Mouse (Mus musculus) embryonic facial prominence, embryonic 12.5 days (tissue): ENCODE results near the gene Fbxo41. TPM values are rescaled to one million over a fixed set of nuclear protein-coding genes. Genes with fewer than 3 reads are reported as not detected.

Source experiments
- ATAC-seq: fragments of 200-750 bp; cut with Nextera tagmentation; 2 replicates; pipeline ENCODE4 v1.8.0; 2017; ENCODE audit not compliant: insufficient number of reproducible peaks, insufficient read depth, low FRiP score, low TSS enrichment
- H3K27ac ChIP-seq: fragments of 300-500 bp; sonication (generic); 2 replicates; pipeline ENCODE4 v1.5.1; 2016; ENCODE audit warnings: mild to moderate bottlenecking
- H3K27me3 ChIP-seq: fragments of 300-500 bp; sonication (generic); 2 replicates; pipeline ENCODE4 v1.6.1; 2016; ENCODE audit warnings: mild to moderate bottlenecking, moderate library complexity
- H3K36me3 ChIP-seq: fragments of 300-500 bp; sonication (generic); 2 replicates; pipeline ENCODE4 v1.6.1; 2016; ENCODE audit warnings: mild to moderate bottlenecking
- H3K4me1 ChIP-seq: fragments of 300-500 bp; sonication (generic); 2 replicates; pipeline ENCODE4 v1.6.1; 2016
- H3K4me2 ChIP-seq: fragments of 300-500 bp; sonication (generic); replicated peaks from 2 replicates; pipeline ENCODE4 v1.6.1; 2016; ENCODE audit warnings: mild to moderate bottlenecking, moderate library complexity
- H3K4me3 ChIP-seq: fragments of 300-500 bp; sonication (generic); 2 replicates; pipeline ENCODE4 v1.5.1; 2016; ENCODE audit warnings: mild to moderate bottlenecking
- H3K9ac ChIP-seq: fragments of 300-500 bp; sonication (generic); 2 replicates; pipeline ENCODE4 v1.6.1; 2016; ENCODE audit warnings: mild to moderate bottlenecking, moderate library complexity
- H3K9me3 ChIP-seq: fragments of 300-500 bp; sonication (generic); 2 replicates; pipeline ENCODE4 v1.6.1; 2016; ENCODE audit warnings: mild to moderate bottlenecking, moderate library complexity
- WGBS: fragments of 180-500 bp; shearing (Covaris S2); methylation state at CpG from one replicate; pipeline ENCODE4 v1.1.7; 2016; 5-methylcytosine and 5-hydroxymethylcytosine counted together
- polyA plus RNA-seq: library from polyadenylated mRNA; unstranded; fragments of >200 nt; fragmentation: Nextera tagmentation; extraction: Ambion mirVana; gene quantifications from 2 replicates; pipeline ENCODE4 v1.2.1, GENCODE M21; 2016

Gene Fbxo41
- polyA plus RNA-seq, 1 experiment from 2014 or later = 0.82 TPM

DNA sequence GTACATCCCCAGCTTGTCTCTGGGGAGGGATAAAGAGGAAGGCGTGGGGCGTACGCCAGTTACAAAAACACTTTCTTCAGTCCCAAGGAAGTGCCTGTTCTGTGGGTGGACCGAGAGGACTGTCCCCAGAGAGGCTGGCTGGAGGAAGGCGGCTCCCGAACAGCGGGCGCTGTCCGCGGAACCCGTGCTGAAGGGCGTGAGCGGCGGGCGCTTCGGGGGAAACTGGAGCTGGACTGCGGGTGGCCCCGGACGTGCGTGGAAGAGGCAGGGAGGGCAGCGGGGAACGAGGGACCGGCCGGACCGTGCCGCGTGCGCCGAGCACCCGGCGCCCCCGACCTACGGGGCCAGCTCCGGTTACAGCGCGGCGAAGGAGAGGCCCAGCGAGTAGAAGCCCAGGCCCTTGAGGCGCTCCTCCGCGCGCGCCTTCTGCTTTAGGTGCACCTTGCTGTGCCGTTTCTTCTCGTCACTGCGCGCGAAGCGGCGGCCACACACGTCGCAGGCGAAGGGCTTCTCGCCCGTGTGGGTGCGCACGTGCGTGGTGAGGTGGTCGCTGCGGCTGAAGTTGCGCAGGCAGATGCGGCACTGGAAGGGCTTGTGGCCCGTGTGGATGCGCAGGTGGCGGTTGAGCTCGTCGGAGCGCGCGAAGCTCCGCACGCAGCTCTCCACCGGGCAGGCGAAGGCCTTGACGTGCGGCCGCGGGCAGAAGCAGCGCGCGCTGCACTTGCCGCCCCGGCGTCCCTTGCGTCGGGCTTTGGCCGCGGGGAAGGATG lies 8.7 kb upstream of the Fbxo41 start:
- WGBS = under 1% methylated on average over 86 of the region's 88 CpGs
- H3K4me2 ChIP-seq = peak overlapping the region; percentile 76
- no peaks in the 10 kb centered on the region for H3K9me3 ChIP-seq
- peaks cover 29% of the 10 kb centered on the region for H3K4me1 ChIP-seq
- H3K36me3 ChIP-seq = no peaks in the 10 kb centered on the region
- H3K27ac ChIP-seq = no peak overlapping the region
- H3K9ac ChIP-seq = peak overlapping the region; percentile 24; the same call in 1 of the 2 replicates
- H3K27me3 ChIP-seq = peaks cover 89% of the 10 kb centered on the region
- no peak for ATAC-seq
- peak overlapping the region; percentile 44 for H3K4me3 ChIP-seq

DNA sequence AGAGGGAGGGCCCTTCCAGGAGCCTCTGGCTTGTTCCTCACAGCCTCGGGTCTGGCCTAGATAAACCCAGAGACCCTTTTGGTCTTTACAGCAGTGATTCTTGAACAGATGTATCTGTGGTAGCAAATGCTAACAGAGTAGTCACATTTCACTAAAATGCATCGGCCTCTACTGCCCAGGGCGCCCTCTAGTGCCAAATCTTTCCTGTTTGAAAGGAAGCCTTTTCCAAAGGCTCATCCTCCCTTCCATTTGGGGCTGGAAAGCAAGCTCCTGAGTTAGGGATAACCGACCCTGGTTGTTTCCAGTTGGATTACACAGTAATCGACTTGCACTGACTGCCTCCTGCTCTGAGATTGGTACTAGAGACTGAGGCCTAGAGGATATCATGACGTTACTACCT lies 7.7 kb upstream of the Fbxo41 start:
- peaks cover 84% of the 10 kb centered on the region for H3K27me3 ChIP-seq
- no peaks in the 10 kb centered on the region for H3K36me3 ChIP-seq
- H3K4me2 ChIP-seq = no peak overlapping the region
- no peak overlapping the region for H3K4me3 ChIP-seq
- WGBS = 2% methylated on average over 6 of the region's 6 CpGs
- H3K4me1 ChIP-seq = peaks cover 29% of the 10 kb centered on the region
- no peaks in the 10 kb centered on the region for H3K9me3 ChIP-seq
- no peak for ATAC-seq
- H3K27ac ChIP-seq = no peak overlapping the region
- H3K9ac ChIP-seq = no peak overlapping the region

DNA sequence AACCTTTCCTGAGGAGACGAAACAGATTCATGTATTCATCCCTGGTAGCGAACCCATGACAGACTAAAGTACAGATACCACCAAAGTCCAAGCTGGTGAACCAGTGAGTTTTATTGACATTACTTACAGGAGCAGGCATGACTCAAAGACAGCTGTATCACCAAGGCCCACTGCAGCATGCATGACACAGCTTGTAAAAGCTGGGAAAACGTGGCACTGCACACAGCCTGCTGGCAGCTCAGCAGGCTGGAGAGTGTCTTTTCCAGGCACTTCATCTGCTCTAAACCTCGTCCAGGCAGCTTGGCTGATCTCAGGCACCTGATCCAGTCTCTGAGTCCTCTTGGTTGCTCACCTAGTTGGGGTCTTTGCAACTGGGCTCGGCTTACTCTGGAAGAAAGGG lies 5.8 kb upstream of the Fbxo41 start:
- no peaks in the 10 kb centered on the region for H3K36me3 ChIP-seq
- H3K9me3 ChIP-seq = no peaks in the 10 kb centered on the region
- H3K9ac ChIP-seq = no peak overlapping the region
- H3K27ac ChIP-seq = no peak overlapping the region
- peaks cover 83% of the 10 kb centered on the region for H3K27me3 ChIP-seq
- 42% methylated on average over 5 of the region's 5 CpGs for WGBS
- no peak overlapping the region for H3K4me3 ChIP-seq
- no peak for ATAC-seq
- no peak overlapping the region for H3K4me2 ChIP-seq
- H3K4me1 ChIP-seq = peaks cover 24% of the 10 kb centered on the region

DNA sequence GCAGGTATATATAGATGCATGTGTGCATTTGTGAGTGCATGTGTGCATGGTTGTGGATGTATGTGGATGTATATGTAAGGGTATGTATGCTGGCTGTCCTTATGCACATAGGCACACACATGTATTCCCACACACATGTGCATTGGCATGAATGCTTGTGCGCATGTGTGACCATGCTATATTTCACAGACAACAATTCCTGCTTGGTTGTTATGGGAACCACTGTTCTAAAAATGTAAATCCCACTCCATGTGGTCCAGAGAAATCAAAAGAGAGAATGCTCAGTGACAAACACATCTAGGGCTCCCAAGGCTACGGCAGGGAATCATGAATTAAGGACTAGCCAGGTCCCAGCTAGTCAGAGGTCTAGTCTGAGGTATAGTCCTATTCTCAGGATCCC lies 2.1 kb upstream of the Fbxo41 start:
- Histone ChIP-seq H3K4me1 (peaks cover 14% of the 10 kb centered on the region), H3K27me3 (peaks cover 50% of the 10 kb centered on the region), H3K9me3 (no peaks in the 10 kb centered on the region), H3K4me3 (no peak overlapping the region), H3K36me3 (no peaks in the 10 kb centered on the region), H3K9ac (no peak overlapping the region), H3K4me2 (no peak overlapping the region), H3K27ac (no peak overlapping the region)
- WGBS = 76% methylated on average over 2 of the region's 2 CpGs
- no peak for ATAC-seq

DNA sequence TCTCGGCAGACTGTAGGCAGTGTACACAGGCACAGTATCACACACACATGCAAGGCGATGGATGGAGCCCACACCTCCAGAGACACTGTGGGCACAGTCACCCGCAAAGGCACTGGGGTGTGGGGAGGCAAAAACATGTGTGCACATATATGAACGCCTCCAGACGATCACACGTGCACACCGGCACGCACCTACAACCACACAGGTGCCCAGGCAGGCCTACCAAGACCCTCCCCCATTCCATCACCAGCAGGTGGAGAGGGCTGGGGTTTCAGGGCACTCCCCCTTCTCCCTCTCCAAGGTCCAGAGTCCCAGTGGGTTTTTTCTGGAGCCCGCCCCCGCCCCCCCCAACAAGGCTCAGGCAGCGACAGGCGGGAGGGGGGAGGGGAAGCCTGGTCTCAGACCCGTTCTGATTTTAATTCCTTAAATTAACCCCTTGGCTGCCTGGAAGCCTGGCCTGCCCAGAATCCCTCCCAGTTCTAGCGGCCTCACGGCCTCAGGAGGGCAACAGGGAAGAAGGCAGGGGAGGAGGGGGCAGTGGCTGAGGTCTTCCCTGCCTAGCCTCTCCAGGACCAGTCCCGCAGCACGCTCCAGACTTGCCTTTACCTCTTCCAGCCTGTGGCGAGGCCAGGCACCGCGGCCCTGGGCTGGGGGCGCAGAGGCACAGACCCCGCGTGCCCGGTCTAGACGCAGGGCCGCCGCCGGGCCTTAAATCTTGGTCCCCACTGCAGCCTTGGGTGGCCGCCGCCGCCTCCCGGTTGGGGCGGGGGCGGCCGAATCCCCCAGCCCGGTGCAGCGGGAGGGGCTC lies 487 bp downstream of the Fbxo41 start:
- Histone ChIP-seq H3K4me1 (peaks cover 14% of the 10 kb centered on the region), H3K9me3 (no peaks in the 10 kb centered on the region), H3K4me3 (peak overlapping the region; percentile 64), H3K27me3 (peaks cover 32% of the 10 kb centered on the region), H3K27ac (no peak overlapping the region), H3K4me2 (peak overlapping the region; percentile 77), H3K9ac (peak overlapping the region; percentile 64), H3K36me3 (no peaks in the 10 kb centered on the region)
- peak; percentile 88 for ATAC-seq
- under 1% methylated on average over 36 of the region's 37 CpGs for WGBS

DNA sequence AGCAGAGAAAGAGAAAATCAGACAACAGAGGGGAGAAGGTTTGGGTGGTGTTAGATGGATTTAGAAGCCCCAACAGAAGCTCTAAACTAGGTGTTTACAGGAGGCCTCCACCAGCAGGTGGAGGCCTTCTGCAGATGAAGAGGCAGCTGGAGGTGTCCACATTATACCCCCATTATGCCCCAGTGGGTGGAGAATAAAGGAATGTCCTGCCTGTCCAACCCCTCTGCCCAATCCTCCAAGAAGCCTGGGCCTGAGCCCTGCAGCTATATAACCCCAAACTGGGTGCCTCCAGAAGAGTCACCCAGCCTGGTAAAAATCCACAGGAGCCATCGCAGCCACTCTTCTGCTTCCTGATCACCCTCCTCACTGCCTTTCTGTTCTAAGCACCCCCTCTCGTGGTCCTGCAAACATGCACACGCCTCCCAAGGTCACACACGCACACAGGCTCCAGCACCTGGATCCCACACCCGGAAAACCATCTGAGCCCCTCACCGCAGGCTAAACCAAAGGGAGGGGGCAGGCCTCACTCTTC lies 1.2 kb downstream of the Fbxo41 start:
- Histone ChIP-seq H3K9ac (peak overlapping the region; percentile 64; the same call in 1 of the 2 replicates), H3K27ac (no peak overlapping the region), H3K4me2 (peak overlapping the region; percentile 77), H3K4me3 (peak overlapping the region; percentile 64; the same call in 1 of the 2 replicates), H3K4me1 (peaks cover 14% of the 10 kb centered on the region), H3K9me3 (no peaks in the 10 kb centered on the region), H3K36me3 (no peaks in the 10 kb centered on the region), H3K27me3 (peaks cover 27% of the 10 kb centered on the region)
- ATAC-seq = peak; percentile 31; the same call in 1 of the 2 replicates
- WGBS = 9% methylated on average over 6 of the region's 6 CpGs

DNA sequence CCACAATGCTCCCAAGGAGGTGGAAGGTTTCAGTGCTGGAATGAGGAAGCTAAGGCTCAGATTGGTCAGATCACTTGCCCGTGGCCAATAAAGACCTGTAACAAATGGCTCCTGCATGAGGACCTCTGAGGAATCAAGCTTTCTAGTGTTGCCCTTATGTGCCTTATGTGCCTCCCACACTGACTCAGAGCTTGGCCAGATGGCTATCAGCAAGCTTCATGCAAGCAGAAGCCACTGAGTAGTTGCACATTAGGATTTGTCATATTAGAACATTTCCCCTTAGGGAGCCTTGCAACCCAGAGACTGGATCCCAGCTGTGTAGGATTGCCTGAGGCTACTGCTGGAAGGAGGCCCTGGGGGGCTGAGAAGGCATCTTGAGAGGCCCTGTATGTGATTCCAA lies 2.4 kb downstream of the Fbxo41 start:
- no peak for ATAC-seq
- Histone ChIP-seq H3K4me3 (no peak overlapping the region), H3K27me3 (peaks cover 21% of the 10 kb centered on the region), H3K4me2 (no peak overlapping the region), H3K27ac (no peak overlapping the region), H3K9me3 (no peaks in the 10 kb centered on the region), H3K9ac (no peak overlapping the region), H3K36me3 (no peaks in the 10 kb centered on the region), H3K4me1 (peaks cover 14% of the 10 kb centered on the region)
- 69% methylated on average over 1 of the region's 1 CpGs for WGBS

DNA sequence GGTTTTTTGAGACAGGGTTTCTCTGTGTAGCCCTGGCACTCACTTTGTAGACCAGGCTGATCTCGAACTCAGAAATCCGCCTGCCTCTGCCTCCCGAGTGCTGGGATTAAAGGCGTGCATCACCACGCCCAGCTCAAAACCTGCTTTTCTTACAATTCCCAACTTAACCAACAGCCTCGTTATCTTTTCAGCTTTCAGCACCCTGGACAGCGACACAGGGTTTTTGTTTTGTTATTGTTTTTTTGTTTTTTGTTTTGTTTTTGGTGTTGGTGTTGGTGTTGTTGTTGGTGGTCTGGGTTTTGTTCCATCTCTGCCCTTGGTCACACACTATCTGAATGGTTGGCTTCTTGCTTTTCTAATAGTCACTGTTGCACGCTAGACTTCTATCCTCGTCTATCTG lies 4.6 kb downstream of the Fbxo41 start:
- no peak for ATAC-seq
- H3K36me3 ChIP-seq = no peaks in the 10 kb centered on the region
- WGBS = 69% methylated on average over 9 of the region's 9 CpGs
- H3K9ac ChIP-seq = no peak overlapping the region
- peaks cover 13% of the 10 kb centered on the region for H3K4me1 ChIP-seq
- H3K27me3 ChIP-seq = peaks cover 2% of the 10 kb centered on the region; the same call in 1 of the 2 replicates
- no peak overlapping the region for H3K27ac ChIP-seq
- H3K4me2 ChIP-seq = no peak overlapping the region
- no peaks in the 10 kb centered on the region for H3K9me3 ChIP-seq
- H3K4me3 ChIP-seq = no peak overlapping the region

DNA sequence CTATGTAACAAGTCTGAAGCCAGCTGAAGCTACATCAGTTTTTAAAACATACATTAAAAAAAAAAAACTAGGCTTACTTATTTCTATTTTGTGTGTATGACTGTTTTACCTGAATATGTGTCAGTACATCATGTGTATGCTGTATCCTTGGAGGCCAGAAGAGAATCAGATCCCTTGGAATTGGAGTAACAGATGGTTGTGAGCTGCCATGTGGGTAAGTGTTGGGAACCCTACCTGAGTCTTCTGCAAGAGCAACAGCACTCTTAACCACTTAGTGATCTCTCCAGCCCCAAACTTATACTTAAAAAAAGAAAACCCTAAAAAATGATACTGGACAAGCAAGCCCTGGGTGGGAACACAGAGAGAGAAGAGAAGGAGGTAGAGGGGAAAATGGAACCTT lies 5.8 kb downstream of the Fbxo41 start:
- Histone ChIP-seq H3K27ac (no peak overlapping the region), H3K27me3 (peaks cover 2% of the 10 kb centered on the region; the same call in 1 of the 2 replicates), H3K9me3 (no peaks in the 10 kb centered on the region), H3K4me2 (no peak overlapping the region), H3K4me1 (peaks cover 4% of the 10 kb centered on the region), H3K36me3 (no peaks in the 10 kb centered on the region), H3K4me3 (no peak overlapping the region), H3K9ac (no peak overlapping the region)
- no peak for ATAC-seq

DNA sequence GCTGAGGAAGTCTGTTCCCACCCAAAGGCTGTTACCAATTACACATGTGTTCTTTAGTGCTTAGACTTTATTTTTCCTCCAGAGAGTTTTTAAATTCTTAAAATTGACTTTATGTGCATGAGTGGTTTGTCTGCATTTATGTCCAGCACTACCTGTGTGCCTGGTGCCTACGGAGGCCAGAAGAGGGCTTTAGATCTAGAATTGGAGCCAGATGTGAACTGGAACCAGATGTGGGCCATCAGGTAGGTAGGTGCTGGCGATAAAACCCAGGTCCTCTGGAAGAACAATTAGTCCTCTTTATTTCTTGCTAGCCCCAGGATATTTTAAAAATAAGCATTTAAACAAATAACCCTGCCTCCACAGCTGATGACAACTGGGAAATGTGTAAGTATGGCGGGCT lies 11.2 kb downstream of the Fbxo41 start:
- Histone ChIP-seq H3K4me2 (no peak overlapping the region), H3K27me3 (peaks cover 9% of the 10 kb centered on the region), H3K9ac (no peak overlapping the region), H3K9me3 (no peaks in the 10 kb centered on the region), H3K27ac (no peak overlapping the region), H3K36me3 (no peaks in the 10 kb centered on the region), H3K4me1 (no peaks in the 10 kb centered on the region), H3K4me3 (no peak overlapping the region)
- 45% methylated on average over 3 of the region's 3 CpGs for WGBS
- no peak for ATAC-seq

DNA sequence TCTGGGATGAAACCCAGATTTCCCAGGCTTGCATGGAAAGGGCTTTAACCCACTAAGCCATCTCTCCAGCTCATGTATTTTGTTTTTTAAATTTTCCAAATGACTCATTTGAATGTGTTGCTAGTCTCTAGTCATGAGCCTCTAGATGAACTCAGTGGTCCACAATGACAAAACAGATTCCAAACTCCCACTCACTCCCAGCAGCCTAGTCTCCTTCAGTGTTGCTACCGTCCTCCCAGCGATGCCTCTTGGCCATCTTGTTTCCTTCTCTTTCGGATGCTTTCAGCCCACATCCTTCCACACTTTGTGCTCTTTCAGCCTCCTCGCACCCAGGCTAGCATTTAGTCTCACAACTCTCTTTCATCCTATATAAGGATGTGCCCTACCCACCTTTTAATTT lies 12.5 kb downstream of the Fbxo41 start:
- H3K4me1 ChIP-seq = no peaks in the 10 kb centered on the region
- H3K4me2 ChIP-seq = no peak overlapping the region
- H3K36me3 ChIP-seq = no peaks in the 10 kb centered on the region
- H3K4me3 ChIP-seq = no peak overlapping the region
- no peak overlapping the region for H3K27ac ChIP-seq
- WGBS = 88% methylated on average over 4 of the region's 4 CpGs
- no peaks in the 10 kb centered on the region for H3K9me3 ChIP-seq
- ATAC-seq = no peak
- peaks cover 22% of the 10 kb centered on the region for H3K27me3 ChIP-seq
- H3K9ac ChIP-seq = no peak overlapping the region

DNA sequence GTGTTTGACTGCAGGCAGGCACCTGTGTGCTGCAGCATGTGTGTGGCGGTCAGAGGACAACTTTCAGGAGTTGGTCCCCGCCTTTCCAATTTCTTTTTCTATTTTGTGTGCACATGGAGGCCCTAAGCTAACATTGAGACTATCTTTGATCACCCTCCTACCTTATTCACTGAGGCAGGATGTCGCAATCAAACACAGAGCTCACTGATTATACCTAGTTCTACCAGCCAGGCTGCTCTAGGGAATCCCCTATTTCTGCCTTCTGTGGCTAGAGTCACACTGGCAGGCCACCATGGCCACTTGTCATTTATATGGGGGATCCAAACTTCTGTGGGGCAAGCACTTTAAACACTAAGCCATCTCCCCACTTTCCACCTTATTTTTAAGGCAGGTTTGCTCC lies 13.1 kb downstream of the Fbxo41 start:
- H3K9ac ChIP-seq = no peak overlapping the region
- 82% methylated on average over 3 of the region's 3 CpGs for WGBS

More for the DNA sequence above, 13.1 kb downstream of the Fbxo41 start:
- Histone ChIP-seq H3K36me3 (no peaks in the 10 kb centered on the region), H3K27ac (no peak overlapping the region), H3K4me3 (no peak overlapping the region), H3K9me3 (no peaks in the 10 kb centered on the region), H3K4me2 (no peak overlapping the region), H3K4me1 (0 out of 2 replicates have a peak, but pooled peaks cover 1% of the 10 kb centered on the region), H3K27me3 (peaks cover 27% of the 10 kb centered on the region)
- ATAC-seq = no peak
